In genomic region chr10:75264993-75265555, GRCm38 (mm10) we compare ENCODE assay signal across 18 mouse cellular contexts. TPM values are rescaled to one million over a fixed set of nuclear protein-coding genes. Genes with fewer than 3 reads are reported as not detected.
DNase-seq lines count a peak whose midpoint lies in the region; ATAC-seq and TF ChIP-seq lines count a peak whose summit lies in the region.
"Had no signal": no experiment of that assay in that cellular context is flagged by ENCODE, and none has a peak within 500 bp of the region (broad histone marks: within the 10 kb centered on the region; RNA-seq: fewer than 3 reads in every experiment).

No protein-coding gene starts in this region.

- no peak for TF ChIP-seq EP300 in heart, postnatal 0 days (IDR thresholded peaks at IDR 0.05; ENCODE audit: low read depth)

- H3K4me3 ChIP-seq in heart, postnatal 0 days (ENCODE audit: low read depth, low read length): no peak overlapping the region
- H3K4me3 ChIP-seq: embryonic facial prominence, embryonic 10.5 days; forebrain, embryonic 12.5 days; limb, embryonic 15.5 days had no signal

- H3K27ac ChIP-seq in heart, postnatal 0 days (ENCODE audit: low read depth): peak overlapping the region; percentile 60
- H3K27ac ChIP-seq: embryonic facial prominence, embryonic 10.5 days; forebrain, embryonic 12.5 days; limb, embryonic 15.5 days; stomach, postnatal 0 days had no signal

- no peak overlapping the region for H3K9ac ChIP-seq in heart, postnatal 0 days (replicated peaks; ENCODE audit: low read depth, low read length)
- H3K9ac ChIP-seq: forebrain, embryonic 12.5 days; limb, embryonic 15.5 days had no signal

- H3K4me1 ChIP-seq in heart, postnatal 0 days (ENCODE audit: control insufficient read depth, insufficient read depth): peaks cover 13% of the 10 kb centered on the region; the same call in 1 of the 2 replicates
- H3K4me1 ChIP-seq: embryonic facial prominence, embryonic 10.5 days; forebrain, embryonic 12.5 days; limb, embryonic 15.5 days had no signal

- no peaks in the 10 kb centered on the region for H3K9me3 ChIP-seq in heart, postnatal 0 days (replicated peaks; ENCODE audit: control insufficient read depth, low read length)
- H3K9me3 ChIP-seq: embryonic facial prominence, embryonic 10.5 days; forebrain, embryonic 12.5 days; limb, embryonic 15.5 days had no signal

- H3K27me3 ChIP-seq in heart, postnatal 0 days (ENCODE audit: control insufficient read depth, insufficient read depth, low read length): no peaks in the 10 kb centered on the region
- H3K27me3 ChIP-seq: forebrain, embryonic 12.5 days; limb, embryonic 15.5 days; Patski had no signal

- peaks cover 82% of the 10 kb centered on the region for H3K36me3 ChIP-seq in heart, postnatal 0 days (replicated peaks; ENCODE audit: control insufficient read depth, insufficient read depth, low read length)

- WGBS in heart, postnatal 0 days: 23% methylated on average over 3 of the region's 3 CpGs

- ATAC-seq in heart, postnatal 0 days (ENCODE audit: insufficient read depth, low read depth): 0 out of 2 replicates have a peak, but pooled peaks have one; percentile 51
- ATAC-seq: midbrain, embryonic 16.5 days; Patski had no signal

- no peak for TF ChIP-seq CTCF in heart, postnatal 0 days (IDR thresholded peaks at IDR 0.05; ENCODE audit: low read depth)

- no peak overlapping the region for H3K4me2 ChIP-seq in heart, postnatal 0 days (ENCODE audit: low read depth, low read length)
- H3K4me2 ChIP-seq: forebrain, embryonic 12.5 days; limb, embryonic 15.5 days had no signal

- peak; percentile 79 for DNase-seq in heart, adult 11 months
- DNase-seq in heart, adult 9 months (ENCODE audit: low spot score in 2 of 2): no peak
- peak; percentile 18 for DNase-seq in heart, postnatal 0 days (ENCODE audit: low spot score)
- no peak for DNase-seq in heart, postnatal 14 days
- peak; percentile 32 for DNase-seq in Muller cell, postnatal 12 days (ENCODE audit: inconsistent ontology term)
- peak; percentile 33 for DNase-seq in brain, adult 2 months (ENCODE audit: low read depth, low spot score)
- no peak for DNase-seq in layer of hippocampus, adult 11-12 months (ENCODE audit: low spot score)
- DNase-seq: cerebellum, adult 9-10 months; gastrocnemius, postnatal 14 days; kidney, adult 11 months; lung, postnatal 4 days; right cerebral cortex, postnatal 4 days had no signal

- intact Hi-C loops in heart, postnatal 14 days (cut with DNase I): no loop called here

RNA-seq across cellular contexts. Expression of gene Adora2a, which starts 51.6 kb away (rescaled TPM):
- 15.8 and 51.3 TPM in 2 replicates for total RNA-seq in heart, postnatal 0 days (2014; rRNA removed; ENCODE audit: low replicate concordance)
- polyA plus RNA-seq in heart, postnatal 0 days (2015; fragmentation: Nextera tagmentation; extraction: Ambion mirVana): 3.6 and 4.4 TPM in 2 replicates
- 10 to 100 TPM; 13.2 to 15.2 TPM for total RNA-seq in heart, postnatal 14 days (2021)

RNA-seq across cellular contexts. Expression of gene Specc1l, which starts 53.2 kb away (rescaled TPM):
- total RNA-seq in heart, postnatal 0 days (2014; rRNA removed; ENCODE audit: low replicate concordance): 23.4 and 28.5 TPM in 2 replicates
- 11.4 and 13.3 TPM in 2 replicates for polyA plus RNA-seq in heart, postnatal 0 days (2015; fragmentation: Nextera tagmentation; extraction: Ambion mirVana)
- total RNA-seq in heart, postnatal 14 days (2021): 10 to 100 TPM; 38.3 to 42.9 TPM

Comparison
In these comparisons a context has a peak if more than half of its experiments do, and no peak if none do; other contexts are left out.
1. DNase-seq: peak in heart, adult 11 months (single experiment), heart, postnatal 0 days (single experiment), Muller cell, postnatal 12 days (single experiment) and brain, adult 2 months (single experiment); none in heart, adult 9 months (0 of 2), heart, postnatal 14 days (0 of 2) and layer of hippocampus, adult 11-12 months (single experiment).